ENCODE assay signal across 21 mouse cellular contexts in genomic region chr11:80907820-80908219, GRCm38 (mm10). TPM values are rescaled to one million over a fixed set of nuclear protein-coding genes. Genes with fewer than 3 reads are reported as not detected.
"Had no signal": no experiment of that assay in that cellular context is flagged by ENCODE, and none has a peak within 500 bp of the region (broad histone marks: within the 10 kb centered on the region; RNA-seq: fewer than 3 reads in every experiment).

No protein-coding gene starts in this region.

- DNase-seq: kidney, adult 11 months; kidney, adult 8-10 months; liver, postnatal 0 days; spleen, adult 18-20 months; thymus, adult 18-20 months; thymus, postnatal 36 days had no signal

- H3K27ac ChIP-seq: intestine, embryonic 15.5 days; kidney, embryonic 15.5 days; limb, embryonic 12.5 days; limb, embryonic 15.5 days; liver, embryonic 14.5 days; macrophage; midbrain, embryonic 12.5 days; midbrain, embryonic 15.5 days; neural tube, embryonic 12.5 days; neural tube, embryonic 15.5 days had no signal

- H3K4me3 ChIP-seq: intestine, embryonic 15.5 days; kidney, embryonic 15.5 days; limb, embryonic 12.5 days; limb, embryonic 15.5 days; midbrain, embryonic 12.5 days; midbrain, embryonic 15.5 days; neural tube, embryonic 12.5 days; neural tube, embryonic 15.5 days had no signal

RNA-seq across cellular contexts. Expression of gene Spaca3, which starts 49.7 kb away (rescaled TPM):
- total RNA-seq: layer of hippocampus, adult 18-20 months; layer of hippocampus, postnatal 10 days; left cerebral cortex, adult 18-20 months; left cerebral cortex, postnatal 14 days; megakaryocyte, adult 5-6 weeks had no signal
